Mouse (Mus musculus) NIH3T3 (cell line): ENCODE measurements around the gene Dusp16.
A peak's percentile ranks its signal among the peaks of the same experiment; 100 is the strongest.

Source experiments
- DNase-seq: peaks from one replicate; pipeline ENCODE4 v3.0.0-alpha.2; 2012; ENCODE audit warnings: low read depth

The Dusp16 gene

DNA sequence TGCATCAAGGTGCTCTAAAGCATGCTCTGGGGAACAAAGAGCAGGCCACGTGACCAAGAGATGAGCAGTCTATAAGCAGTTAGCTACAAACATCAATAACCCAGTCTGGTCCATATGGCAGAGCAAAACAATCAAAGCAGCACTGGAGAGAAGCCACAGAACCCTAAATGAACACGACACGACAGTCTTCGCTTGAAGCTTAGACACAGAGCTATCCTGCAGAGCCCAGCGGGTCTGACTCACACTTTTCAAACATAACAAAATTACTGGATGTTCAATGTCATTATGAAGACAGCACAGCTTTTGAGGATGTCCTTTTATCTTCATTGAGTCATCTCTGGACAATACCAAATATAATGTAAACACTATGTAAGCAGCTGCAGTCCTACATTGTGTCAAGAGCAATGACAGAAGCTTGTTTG, 58.6 kb downstream of the Dusp16 start:
- no peak for DNase-seq

DNA sequence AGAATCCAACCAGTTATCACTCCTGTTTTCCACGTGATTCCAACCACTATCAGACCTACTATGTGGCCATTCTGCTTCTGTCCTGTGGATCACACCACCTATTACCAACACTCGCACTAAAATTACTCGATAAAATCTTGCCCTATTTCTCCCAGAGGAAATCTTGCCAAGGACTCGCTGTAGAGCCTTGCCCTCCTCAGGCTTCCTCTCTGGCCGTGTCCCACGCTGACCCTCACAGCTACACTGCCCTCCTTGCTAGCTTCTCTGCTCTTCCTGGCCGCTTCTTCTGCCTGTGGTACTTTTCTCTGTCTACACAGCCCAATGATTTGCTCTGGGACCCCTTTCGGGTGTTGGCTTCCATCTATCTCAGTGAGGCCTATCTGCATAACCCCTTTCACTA, 59.6 kb downstream of the Dusp16 start:
- DNase-seq = no peak

DNA sequence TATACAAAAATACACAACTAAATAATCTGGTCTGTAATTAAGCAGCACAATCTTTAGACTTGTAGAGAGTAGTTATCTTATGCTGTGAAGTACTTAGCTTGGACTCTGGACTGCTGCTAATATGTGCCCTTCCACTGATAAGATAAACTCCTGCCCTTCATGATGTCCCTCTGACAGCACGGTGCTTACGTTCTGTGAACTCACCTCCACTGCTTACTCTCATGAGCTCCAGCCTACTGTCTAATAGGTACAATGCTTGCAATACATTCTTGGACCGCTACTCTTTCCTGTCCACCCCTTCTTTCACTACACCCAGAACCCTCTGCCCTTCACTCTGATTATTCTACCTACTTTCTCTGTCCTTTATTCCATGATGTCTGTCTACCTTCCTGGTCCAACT, 61.4 kb downstream of the Dusp16 start:
- DNase-seq = no peak

DNA sequence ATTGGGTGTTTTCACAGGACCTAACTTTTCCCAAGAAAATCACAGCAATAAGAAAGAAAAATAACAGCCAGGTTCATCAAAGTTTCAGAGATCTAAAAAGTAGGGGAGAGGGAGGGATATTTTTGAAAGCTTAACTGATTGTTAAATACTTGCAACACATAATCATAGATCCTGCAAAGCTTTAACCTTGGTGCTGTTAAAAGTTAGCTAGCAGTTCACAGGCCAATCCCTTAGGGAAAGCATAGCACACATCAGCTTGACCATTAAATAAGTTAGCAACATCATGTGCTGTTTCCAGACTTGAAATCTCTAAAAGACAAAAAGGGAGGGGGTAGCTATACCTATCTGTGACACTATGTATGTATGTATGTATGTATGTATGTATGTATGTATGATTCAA, 67.0 kb downstream of the Dusp16 start:
- no peak for DNase-seq

DNA sequence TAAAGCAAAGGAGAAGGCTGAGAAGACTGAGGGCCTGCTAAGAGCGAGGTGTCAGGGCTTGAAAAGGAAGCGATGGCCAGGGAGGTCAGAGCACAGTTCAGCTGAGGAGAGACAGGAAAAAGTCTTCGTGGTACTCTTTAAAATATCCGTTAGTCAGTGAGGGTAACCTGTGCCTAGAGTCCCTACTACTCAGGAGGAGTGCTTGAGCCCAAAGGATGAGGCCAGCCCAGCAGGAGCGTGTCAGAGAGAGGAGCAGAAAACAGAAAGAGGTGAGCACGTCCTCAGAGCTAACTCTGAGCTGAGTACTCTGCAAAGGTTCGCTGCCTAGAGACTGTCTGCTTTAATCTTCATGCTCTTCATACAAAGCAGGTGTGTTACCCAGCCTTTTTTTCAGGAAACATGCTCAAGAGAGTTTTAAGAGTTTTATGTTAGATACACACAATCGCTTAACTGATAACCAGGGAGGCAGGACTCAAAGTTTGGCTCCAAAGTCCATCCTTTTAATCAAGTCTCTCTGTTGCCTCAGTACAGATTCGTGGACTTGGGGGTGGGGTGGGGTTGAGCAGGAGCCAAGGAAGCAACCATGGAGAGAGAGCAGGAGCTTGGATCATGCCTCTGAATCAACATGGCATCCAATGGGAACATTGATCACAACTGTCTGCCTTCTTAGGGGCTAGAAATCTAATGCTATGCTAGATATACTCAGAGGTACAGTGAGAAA, 68.4 kb downstream of the Dusp16 start:
- no peak for DNase-seq

DNA sequence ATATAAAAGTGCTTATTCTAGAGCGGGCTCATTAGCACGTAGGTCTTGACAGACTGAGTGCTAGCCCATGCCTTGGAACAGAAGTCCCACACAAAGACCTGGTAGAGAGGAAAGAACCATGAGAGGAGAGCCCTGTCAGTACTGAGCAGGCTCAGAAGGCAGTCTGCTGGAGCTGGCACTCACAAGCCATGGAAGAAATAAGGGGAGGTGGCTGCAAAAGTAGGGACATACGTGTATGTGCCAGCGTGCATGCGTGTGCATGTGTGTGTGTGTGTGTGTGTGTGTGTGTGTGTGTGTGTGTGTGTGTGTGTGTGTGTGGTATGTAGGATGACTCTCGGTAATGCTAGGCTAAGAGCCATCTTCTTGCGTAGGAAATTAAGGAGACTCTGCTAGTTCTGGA, 69.1 kb downstream of the Dusp16 start:
- DNase-seq = no peak

DNA sequence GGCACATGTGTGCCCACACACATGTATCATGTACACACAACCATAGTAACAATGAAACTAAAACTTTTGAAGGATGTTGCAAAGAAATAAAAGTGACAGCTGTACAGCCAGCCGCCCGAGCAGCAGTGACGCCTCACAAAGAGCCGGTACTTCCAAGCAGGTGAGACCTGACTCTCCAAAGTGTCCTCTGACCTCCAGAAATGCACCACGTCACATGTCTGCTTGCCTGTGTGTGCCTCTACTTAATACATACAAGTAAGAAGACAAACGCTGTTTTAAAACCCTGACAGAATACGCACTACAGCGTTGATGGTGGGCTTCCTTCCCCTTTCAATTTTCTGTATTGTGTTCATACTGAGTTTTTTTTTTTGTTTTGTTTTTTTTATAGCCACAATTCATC, 69.5 kb downstream of the Dusp16 start:
- no peak for DNase-seq

DNA sequence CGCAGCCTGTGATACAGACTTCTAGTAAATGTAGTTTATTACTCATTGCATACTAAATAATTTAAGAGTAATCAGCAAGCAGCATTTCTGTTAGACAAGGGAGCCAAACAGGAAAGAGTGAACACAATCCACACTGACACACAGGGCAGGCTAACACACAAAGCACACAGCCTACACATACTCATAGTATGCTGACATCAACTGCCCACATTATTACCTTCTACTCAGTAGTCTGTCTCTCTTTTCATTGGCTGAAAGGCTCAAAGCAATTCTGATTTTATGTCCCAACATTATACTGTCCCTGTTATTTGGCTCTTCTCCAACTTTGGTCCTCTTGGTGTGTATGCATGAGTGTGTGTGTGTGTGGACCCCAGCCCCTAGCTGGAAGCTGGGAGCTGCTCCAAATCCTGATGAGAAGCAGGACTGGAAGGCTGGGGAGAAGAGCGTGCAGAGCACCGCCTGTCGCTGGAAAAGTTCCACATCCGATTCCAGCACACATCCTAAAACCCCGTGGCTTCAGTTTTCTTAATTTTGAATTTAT, 70.6 kb downstream of the Dusp16 start:
- no peak for DNase-seq

DNA sequence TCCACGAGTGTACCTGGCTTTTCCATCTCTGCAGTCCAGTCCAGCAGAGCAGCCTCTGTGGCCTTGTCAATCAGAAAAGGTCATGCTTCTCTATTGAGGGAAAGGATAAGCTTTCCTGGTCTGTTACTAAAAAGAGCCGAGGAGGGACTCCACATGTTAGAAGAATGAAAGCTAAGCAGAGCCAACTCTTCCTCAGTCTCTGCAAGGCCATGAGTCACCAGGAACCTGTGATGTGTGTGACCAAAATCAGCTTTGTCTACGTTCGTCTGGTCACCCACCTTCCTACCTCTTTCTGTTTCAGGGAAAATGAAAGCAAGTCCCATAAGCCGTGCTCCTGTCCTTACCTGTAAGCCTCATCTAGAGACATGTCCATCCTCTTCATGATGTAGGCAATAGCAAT, 72.3 kb downstream of the Dusp16 start:
- DNase-seq = no peak

DNA sequence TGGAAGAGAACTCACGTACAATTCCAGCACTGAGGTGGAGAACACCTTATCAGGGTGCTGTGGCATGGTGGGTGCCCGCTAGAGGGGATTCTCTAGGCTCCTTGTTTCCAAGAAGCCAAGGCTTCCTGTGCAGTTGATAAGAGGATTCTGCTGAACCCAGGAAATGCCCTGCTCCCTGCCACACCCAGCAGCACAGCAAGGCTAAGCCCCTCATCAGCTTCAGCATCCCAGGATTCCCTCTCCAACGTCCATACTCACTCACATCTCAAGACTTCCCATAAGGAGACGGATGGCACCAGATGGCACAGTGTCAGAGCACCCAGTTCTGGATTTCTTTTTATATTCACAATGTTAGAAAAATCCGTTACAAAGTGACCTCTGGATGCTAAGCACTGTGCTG, 73.3 kb downstream of the Dusp16 start:
- no peak for DNase-seq

DNA sequence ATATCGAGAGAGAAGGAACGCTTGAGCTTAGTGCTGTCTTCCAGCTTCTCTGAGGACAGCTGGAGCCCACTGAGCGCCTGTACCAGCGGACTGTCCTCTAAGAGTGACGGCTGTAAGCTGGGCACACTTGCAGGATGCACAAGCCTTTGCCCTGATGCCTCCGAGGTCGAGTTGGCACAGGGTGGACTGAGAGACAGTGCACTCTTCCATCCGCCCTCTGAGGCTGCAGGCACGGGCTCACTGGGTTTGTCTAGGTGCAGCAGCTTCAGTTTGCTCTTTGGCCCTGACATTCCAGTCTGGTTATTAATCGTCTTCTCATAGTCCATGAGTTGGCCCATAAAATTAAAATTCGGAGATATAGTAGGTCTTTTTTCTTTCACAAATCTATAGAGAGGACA, 73.8 kb downstream of the Dusp16 start:
- DNase-seq = no peak

DNA sequence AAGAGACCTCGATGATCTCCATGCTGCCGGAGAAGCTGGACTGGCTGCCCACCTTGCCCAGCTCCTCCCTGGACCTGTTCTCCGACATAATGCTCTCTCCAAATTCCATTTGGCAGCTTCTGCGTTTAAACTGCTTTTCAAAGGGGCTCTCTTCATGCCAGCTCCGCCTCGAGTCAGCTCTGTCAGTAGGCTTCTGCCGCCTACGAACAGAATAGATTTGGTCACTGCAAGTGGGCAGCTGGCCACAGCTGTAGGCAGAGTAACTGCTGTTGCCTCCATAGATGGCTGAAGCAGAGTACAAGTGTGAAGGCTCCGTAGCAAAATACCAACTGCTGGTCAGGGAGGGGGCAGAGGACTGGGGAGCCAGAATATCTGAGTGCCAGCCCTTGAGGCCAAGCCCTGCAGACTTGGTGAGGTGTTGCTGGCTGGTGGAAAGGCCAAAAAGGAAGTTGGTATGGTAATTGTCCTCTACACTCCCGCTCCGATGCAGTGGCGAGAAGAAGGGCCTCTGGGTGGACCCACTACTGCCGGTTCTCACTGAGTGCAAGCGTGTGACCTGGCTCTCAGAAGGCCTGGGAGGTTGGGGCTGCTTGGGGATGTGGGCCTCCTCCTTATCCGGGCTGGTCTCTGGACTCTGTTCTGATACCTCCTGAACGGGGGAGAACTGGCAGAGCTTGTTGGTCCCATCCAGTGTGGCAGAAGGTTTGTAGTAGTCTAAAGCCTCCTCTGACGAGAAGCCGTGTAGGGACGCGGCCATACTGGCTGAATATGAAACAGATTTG, 74.3 kb downstream of the Dusp16 start:
- no peak for DNase-seq

DNA sequence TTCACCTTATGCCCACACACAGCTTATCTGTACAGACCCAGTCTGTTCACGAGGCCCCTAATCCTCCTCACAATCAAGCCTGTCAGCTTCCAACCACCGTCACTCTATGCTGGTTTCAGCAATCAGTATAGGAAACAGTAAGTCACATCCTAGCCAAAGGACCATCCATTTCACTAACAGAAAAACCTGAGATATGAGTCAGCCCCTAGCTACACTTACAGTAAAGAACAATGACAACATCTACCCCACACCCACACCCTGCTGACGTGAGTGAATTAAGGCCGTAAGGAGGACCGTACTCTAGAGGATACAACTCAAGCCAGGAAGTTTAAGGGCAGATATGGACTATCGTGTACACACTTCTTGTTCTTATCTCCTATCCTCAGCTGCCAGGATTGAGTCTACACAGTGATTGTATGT, 76.2 kb downstream of the Dusp16 start:
- DNase-seq = peak; percentile 49

DNA sequence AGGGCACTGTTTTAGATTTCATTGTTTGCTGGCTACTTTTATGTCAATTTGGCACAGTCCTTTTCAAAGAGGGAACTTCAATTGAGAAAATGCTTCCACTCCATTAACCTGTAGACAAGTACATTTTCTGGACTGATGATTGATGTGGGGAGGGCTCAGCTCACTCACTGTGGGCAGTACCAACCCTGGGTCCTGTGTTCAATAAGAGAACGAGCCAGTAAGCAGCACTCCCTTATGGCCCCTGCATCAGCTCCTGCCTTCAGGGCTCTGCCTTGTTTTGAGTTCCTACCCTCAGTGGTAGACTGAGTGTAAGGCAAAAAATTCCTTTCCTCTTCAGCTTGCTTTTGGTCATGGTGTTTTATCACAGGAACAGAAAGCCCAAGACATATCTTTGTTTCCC, 78.5 kb downstream of the Dusp16 start:
- DNase-seq = no peak

DNA sequence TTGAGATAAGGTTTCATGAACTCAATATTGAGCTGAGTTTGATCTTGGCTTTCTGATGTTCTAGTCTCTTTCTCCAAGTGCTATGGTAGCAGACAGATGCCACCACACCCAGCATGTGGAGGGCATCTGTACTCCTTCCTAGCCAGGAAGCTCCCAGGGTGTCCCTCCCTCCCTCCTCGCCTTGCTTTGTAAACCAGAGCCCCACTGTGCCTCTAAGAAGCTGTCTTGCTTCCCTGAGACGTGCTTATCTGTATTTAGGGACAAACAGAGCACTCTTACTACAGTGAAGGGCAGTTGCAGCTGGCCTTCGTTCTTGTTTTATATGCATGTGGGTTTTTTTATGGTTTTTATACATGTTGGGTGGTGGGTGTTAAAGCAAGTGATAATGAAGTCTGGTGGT, 79.1 kb downstream of the Dusp16 start:
- no peak for DNase-seq

DNA sequence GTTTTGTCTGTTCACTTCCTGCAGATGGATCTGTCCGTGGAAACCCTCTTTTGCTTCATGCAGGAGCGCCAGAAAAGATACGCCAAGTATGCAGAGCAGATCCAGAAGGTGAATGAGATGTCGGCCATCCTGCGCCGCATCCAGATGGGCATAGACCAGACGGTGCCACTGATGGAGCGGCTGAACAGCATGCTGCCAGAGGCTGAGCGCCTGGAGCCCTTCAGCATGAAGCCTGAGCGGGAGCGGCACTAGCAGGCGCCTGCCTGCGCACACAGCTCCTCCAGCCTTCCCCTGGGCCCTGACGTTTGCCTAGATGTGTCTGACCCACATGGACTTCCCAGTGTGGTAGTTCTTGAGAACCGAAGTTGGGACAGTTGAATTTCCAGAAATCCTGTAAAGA, 82.4 kb downstream of the Dusp16 start:
- no peak for DNase-seq

DNA sequence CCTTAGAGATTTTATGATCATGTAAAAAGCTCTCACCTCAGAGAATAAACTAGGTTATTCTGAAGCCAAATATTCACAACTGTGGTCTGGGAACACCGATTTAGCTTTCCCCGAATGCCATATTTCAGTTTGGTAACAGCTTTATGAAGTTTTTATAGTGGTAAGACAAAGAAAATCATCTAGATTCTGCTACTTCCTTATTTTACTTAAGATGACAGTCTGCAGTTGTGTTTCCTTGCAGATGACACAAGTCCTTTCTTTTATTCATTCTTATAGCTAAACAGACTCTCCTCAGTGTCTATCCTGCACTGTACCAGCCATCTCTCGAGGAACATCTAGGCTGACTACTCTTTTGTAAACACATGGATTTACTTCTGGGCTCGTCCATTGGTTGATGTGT, 86.0 kb downstream of the Dusp16 start:
- DNase-seq = no peak

DNA sequence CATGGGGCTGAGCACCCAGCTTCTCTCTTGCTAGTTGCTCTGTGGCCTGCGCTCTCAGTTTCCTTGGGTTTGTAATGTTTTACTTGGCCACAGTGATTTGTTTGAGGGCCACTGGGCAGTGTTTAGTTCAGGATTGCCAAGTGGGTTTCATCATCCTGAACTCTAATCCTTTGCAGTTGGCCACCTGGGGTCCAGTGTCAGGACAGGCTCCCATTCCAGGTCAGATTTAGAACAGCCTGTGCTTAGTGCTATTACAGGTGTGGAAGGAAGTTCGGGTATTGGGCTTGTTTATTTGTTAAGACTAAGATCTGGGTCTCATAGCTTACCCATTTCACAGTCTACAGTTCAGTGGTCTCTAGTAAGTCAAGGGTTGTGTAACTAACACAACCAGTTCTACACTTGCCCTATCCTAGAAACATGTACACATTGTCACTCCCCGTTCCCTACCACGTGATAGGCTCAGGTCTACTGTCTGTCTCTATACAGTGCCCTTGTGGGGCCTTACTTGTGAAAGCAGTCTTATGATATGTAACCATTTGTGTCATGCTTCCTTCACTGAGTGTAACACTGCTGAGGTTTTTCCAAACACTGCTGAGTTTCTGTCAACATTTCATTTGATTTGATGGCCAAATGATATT, 89.3 kb downstream of the Dusp16 start:
- no peak for DNase-seq

DNA sequence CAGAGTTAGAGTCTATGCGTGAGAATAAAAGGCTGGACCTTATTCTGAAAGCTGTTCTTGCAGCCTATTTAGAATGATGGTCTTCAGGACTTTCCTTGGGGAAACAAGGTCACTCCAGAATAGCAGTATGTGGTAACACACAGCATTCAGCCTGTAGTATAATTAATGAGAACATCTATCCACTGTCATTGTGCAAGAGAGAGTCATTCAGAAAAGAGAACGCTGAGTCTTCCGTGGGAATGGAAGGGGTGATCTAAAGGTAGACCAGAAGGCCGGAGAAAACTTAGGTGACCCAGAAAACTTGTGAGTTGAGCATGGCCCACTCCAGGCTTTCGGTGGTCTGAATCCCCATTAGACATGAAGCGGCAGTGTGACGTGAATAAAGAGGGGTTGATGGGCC, 90.2 kb downstream of the Dusp16 start:
- no peak for DNase-seq

DNA sequence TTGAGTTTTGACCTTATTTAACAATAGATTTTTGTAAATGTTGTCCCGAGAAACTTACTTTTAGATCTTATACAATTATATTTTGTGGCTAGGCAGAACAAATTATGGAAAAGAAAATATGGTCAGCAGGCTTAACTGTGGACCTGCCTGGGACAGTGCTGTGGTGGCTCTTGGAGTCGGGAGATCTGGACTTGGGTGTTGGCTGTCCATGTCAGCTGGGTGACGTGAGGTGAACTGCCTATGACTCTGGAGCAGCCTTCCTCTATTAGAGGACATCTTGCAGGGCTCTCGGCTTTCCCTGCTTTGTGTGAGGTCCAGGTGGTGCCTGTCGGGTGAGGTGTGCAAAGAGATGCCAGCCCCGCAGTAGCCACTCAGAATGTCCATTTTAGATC, 91.2 kb downstream of the Dusp16 start:
- DNase-seq = no peak

DNA sequence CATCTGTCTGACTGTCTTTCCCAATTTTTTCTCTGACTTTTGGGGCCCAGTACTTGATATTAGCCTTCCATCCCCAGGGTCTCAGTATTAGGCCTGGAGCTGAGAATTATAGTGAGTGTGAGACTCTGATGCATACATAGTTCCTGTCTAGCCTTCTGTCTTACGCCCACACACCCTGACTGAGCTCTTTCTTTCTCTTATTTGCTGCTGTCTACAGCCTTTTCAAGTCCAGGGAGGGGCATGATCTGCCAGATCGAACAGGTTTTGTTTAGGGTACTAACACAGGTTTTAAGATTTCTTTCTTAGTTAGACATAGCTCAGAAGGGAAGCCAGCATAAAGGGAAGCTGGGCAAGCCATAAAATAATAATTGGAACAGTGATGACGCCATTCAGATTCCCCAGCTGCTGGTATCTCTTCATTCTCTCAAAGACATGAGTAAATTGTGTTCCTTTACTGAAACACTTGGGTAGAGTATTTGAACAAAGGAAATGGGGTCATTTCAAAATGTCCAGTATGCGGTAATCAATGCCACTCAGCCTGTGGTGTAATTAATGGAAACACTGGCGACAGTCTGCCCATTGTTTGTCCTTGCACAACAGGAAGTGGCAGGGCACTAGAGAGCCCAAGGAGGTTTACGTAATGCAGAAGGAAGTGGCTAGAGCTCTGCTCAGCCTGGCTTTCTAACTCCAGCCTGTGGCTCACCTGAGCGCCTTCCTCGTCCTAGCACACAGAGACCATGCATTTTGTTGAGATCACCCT, 91.8 kb downstream of the Dusp16 start:
- peak; percentile 49 for DNase-seq

DNA sequence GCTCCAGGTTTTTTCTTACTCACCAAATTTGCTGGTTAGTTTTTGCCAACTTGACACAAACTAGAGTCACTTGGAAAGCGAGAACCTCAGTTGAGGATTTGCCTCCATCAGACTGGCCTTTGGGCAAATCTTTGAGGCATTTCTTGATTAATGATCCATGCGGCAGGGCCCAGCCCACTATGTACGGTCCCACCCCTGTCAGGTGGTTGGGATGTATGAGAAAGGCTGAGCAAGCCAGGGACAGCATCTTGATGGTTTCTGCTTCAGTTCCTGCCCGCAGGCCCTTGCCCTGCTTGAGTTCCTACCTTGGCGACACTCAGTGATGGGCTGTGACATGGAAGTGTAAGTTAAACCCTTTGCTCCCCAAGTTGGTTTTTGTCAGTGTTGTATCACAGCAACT, 94.2 kb downstream of the Dusp16 start:
- no peak for DNase-seq
